Comparison of ENCODE assay signal across 16 mouse cellular contexts in genomic region chr7:132243225-132243624, GRCm38 (mm10).
A peak's percentile ranks its signal among the peaks of the same experiment; 100 is the strongest.
DNase-seq lines count a peak whose midpoint lies in the region; ATAC-seq and TF ChIP-seq lines count a peak whose summit lies in the region.
"Had no signal": no experiment of that assay in that cellular context is flagged by ENCODE, and none has a peak within 500 bp of the region (broad histone marks: within the 10 kb centered on the region; RNA-seq: fewer than 3 reads in every experiment).

No protein-coding gene starts in this region.

- H3K4me2 ChIP-seq in hindbrain, embryonic 16.5 days (ENCODE audit: low read length): no peak overlapping the region
- H3K4me2 ChIP-seq in lung, embryonic 14.5 days: no peak overlapping the region
- H3K4me2 ChIP-seq in lung, postnatal 0 days (replicated peaks; ENCODE audit: low read depth, low read length): no peak overlapping the region
- H3K4me2 ChIP-seq in stomach, embryonic 15.5 days: no peak overlapping the region
- no peak overlapping the region for H3K4me2 ChIP-seq in midbrain, embryonic 15.5 days
- H3K4me2 ChIP-seq: forebrain, embryonic 15.5 days; limb, embryonic 15.5 days had no signal

- TF ChIP-seq CTCF in lung, embryonic 14.5 days (IDR thresholded peaks at IDR 0.05; ENCODE audit: low read depth): no peak
- no peak for TF ChIP-seq CTCF in lung, postnatal 0 days (IDR thresholded peaks at IDR 0.05)

- H3K27me3 ChIP-seq in hindbrain, embryonic 10.5 days (ENCODE audit: insufficient read depth, poor library complexity, severe bottlenecking): no peaks in the 10 kb centered on the region
- H3K27me3 ChIP-seq in hindbrain, embryonic 16.5 days (replicated peaks; ENCODE audit: control insufficient read depth, insufficient read depth, low read length): no peaks in the 10 kb centered on the region
- no peaks in the 10 kb centered on the region for H3K27me3 ChIP-seq in lung, embryonic 14.5 days (ENCODE audit: insufficient read depth, low read length)
- H3K27me3 ChIP-seq in lung, postnatal 0 days (replicated peaks; ENCODE audit: insufficient read depth, low read length): no peaks in the 10 kb centered on the region
- no peaks in the 10 kb centered on the region for H3K27me3 ChIP-seq in stomach, embryonic 15.5 days (replicated peaks)
- no peaks in the 10 kb centered on the region for H3K27me3 ChIP-seq in midbrain, embryonic 15.5 days (replicated peaks)
- H3K27me3 ChIP-seq: forebrain, embryonic 15.5 days; limb, embryonic 15.5 days had no signal

- peak; percentile 33; the same call in 1 of the 2 replicates for TF ChIP-seq EP300 in lung, postnatal 0 days (IDR thresholded peaks at IDR 0.05)

- 89% methylated on average over 5 of the region's 5 CpGs for WGBS in hindbrain, embryonic 10.5 days
- WGBS in hindbrain, embryonic 16.5 days: 85% methylated on average over 5 of the region's 5 CpGs
- WGBS in lung, embryonic 14.5 days: 54% methylated on average over 5 of the region's 5 CpGs
- 33% methylated on average over 5 of the region's 5 CpGs for WGBS in lung, postnatal 0 days
- WGBS in stomach, embryonic 15.5 days: 69% methylated on average over 5 of the region's 5 CpGs
- WGBS in midbrain, embryonic 15.5 days: 84% methylated on average over 5 of the region's 5 CpGs

- peak overlapping the region; percentile 53; the same call in 1 of the 2 replicates for H3K27ac ChIP-seq in hindbrain, embryonic 10.5 days
- no peak overlapping the region for H3K27ac ChIP-seq in hindbrain, embryonic 16.5 days (ENCODE audit: low read depth, low read length)
- no peak overlapping the region for H3K27ac ChIP-seq in lung, embryonic 14.5 days (ENCODE audit: low read depth)
- peak overlapping the region; percentile 66; the same call in 1 of the 2 replicates for H3K27ac ChIP-seq in lung, postnatal 0 days (ENCODE audit: low read length)
- H3K27ac ChIP-seq in stomach, embryonic 15.5 days: peak overlapping the region; percentile 50; the same call in 1 of the 2 replicates
- H3K27ac ChIP-seq in midbrain, embryonic 15.5 days: no peak overlapping the region
- H3K27ac ChIP-seq: forebrain, embryonic 15.5 days; limb, embryonic 15.5 days had no signal

- H3K9ac ChIP-seq in hindbrain, embryonic 16.5 days (ENCODE audit: low read depth, low read length): no peak overlapping the region
- H3K9ac ChIP-seq in lung, embryonic 14.5 days: no peak overlapping the region
- H3K9ac ChIP-seq in lung, postnatal 0 days (replicated peaks; ENCODE audit: low read depth): no peak overlapping the region
- no peak overlapping the region for H3K9ac ChIP-seq in stomach, embryonic 15.5 days
- no peak overlapping the region for H3K9ac ChIP-seq in midbrain, embryonic 15.5 days
- H3K9ac ChIP-seq: forebrain, embryonic 15.5 days; limb, embryonic 15.5 days had no signal

- no peaks in the 10 kb centered on the region for H3K9me3 ChIP-seq in hindbrain, embryonic 10.5 days
- H3K9me3 ChIP-seq in hindbrain, embryonic 16.5 days (ENCODE audit: control insufficient read depth, low read length): no peaks in the 10 kb centered on the region
- H3K9me3 ChIP-seq in lung, embryonic 14.5 days (ENCODE audit: low read depth, low read length): no peaks in the 10 kb centered on the region
- H3K9me3 ChIP-seq in lung, postnatal 0 days (ENCODE audit: low read length): no peaks in the 10 kb centered on the region
- H3K9me3 ChIP-seq in stomach, embryonic 15.5 days: no peaks in the 10 kb centered on the region
- no peaks in the 10 kb centered on the region for H3K9me3 ChIP-seq in midbrain, embryonic 15.5 days
- H3K9me3 ChIP-seq: forebrain, embryonic 15.5 days; limb, embryonic 15.5 days had no signal

- peaks cover 38% of the 10 kb centered on the region for H3K4me1 ChIP-seq in hindbrain, embryonic 10.5 days (replicated peaks)
- H3K4me1 ChIP-seq in hindbrain, embryonic 16.5 days (ENCODE audit: control insufficient read depth, insufficient read depth, low read depth, low read length): peaks cover 13% of the 10 kb centered on the region
- H3K4me1 ChIP-seq in lung, embryonic 14.5 days (ENCODE audit: insufficient read depth): peaks cover 10% of the 10 kb centered on the region
- H3K4me1 ChIP-seq in lung, postnatal 0 days (ENCODE audit: insufficient read depth, low read depth, low read length): 0 out of 2 replicates have a peak, but pooled peaks cover 5% of the 10 kb centered on the region
- H3K4me1 ChIP-seq in stomach, embryonic 15.5 days: peaks cover 9% of the 10 kb centered on the region
- peaks cover 23% of the 10 kb centered on the region for H3K4me1 ChIP-seq in midbrain, embryonic 15.5 days

- ATAC-seq in hindbrain, embryonic 16.5 days: no peak
- 0 out of 2 replicates have a peak, but pooled peaks have one; percentile 10 for ATAC-seq in lung, embryonic 14.5 days (ENCODE audit: insufficient read depth)
- ATAC-seq in lung, postnatal 0 days: peak; percentile 37
- no peak for ATAC-seq in stomach, embryonic 15.5 days (ENCODE audit: insufficient read depth, low FRiP score, low read depth)
- no peak for ATAC-seq in midbrain, embryonic 15.5 days (replicated peaks)

- no peak overlapping the region for H3K4me3 ChIP-seq in hindbrain, embryonic 10.5 days
- H3K4me3 ChIP-seq in hindbrain, embryonic 16.5 days (ENCODE audit: low read length): no peak overlapping the region
- H3K4me3 ChIP-seq in lung, embryonic 14.5 days (ENCODE audit: low read depth, low read length): no peak overlapping the region
- no peak overlapping the region for H3K4me3 ChIP-seq in lung, postnatal 0 days (ENCODE audit: low read depth, low read length)
- no peak overlapping the region for H3K4me3 ChIP-seq in stomach, embryonic 15.5 days (replicated peaks)
- no peak overlapping the region for H3K4me3 ChIP-seq in midbrain, embryonic 15.5 days
- H3K4me3 ChIP-seq: forebrain, embryonic 15.5 days; limb, embryonic 15.5 days had no signal

- peaks cover 84% of the 10 kb centered on the region for H3K36me3 ChIP-seq in hindbrain, embryonic 10.5 days
- H3K36me3 ChIP-seq in hindbrain, embryonic 16.5 days (ENCODE audit: control insufficient read depth, insufficient read depth, low read length): no peaks in the 10 kb centered on the region
- peaks cover 21% of the 10 kb centered on the region for H3K36me3 ChIP-seq in lung, embryonic 14.5 days (ENCODE audit: insufficient read depth)
- 0 out of 2 replicates have a peak, but pooled peaks cover 3% of the 10 kb centered on the region for H3K36me3 ChIP-seq in lung, postnatal 0 days (ENCODE audit: insufficient read depth, low read length)
- H3K36me3 ChIP-seq in stomach, embryonic 15.5 days: peaks cover 26% of the 10 kb centered on the region
- 0 out of 2 replicates have a peak, but pooled peaks cover 2% of the 10 kb centered on the region for H3K36me3 ChIP-seq in midbrain, embryonic 15.5 days (replicated peaks)
- H3K36me3 ChIP-seq: G1E had no signal

- no peak for DNase-seq in hindbrain, embryonic 10.5 days (ENCODE audit: low spot score)
- peak; percentile 53 for DNase-seq in lung, embryonic 14.5 days
- no peak for DNase-seq in lung, postnatal 14 days
- peak; percentile 55 for DNase-seq in lung, postnatal 0 days (ENCODE audit: low spot score)
- no peak for DNase-seq in embryo, embryonic 11 days
- DNase-seq: adrenal gland, adult 8-10 months; cerebellum, adult 9-10 months; heart, postnatal 14 days; midbrain, embryonic 14.5 days; right cerebral cortex, postnatal 14 days had no signal

Comparison
In these comparisons a context has a peak if more than half of its experiments do, and no peak if none do; other contexts are left out.
1. DNase-seq: peak in lung, embryonic 14.5 days (single experiment) and lung, postnatal 0 days (single experiment); none in hindbrain, embryonic 10.5 days (single experiment), lung, postnatal 14 days (single experiment) and embryo, embryonic 11 days (single experiment).
2. H3K27ac ChIP-seq: peak in hindbrain, embryonic 10.5 days (single experiment), lung, postnatal 0 days (single experiment) and stomach, embryonic 15.5 days (single experiment); none in hindbrain, embryonic 16.5 days (single experiment), lung, embryonic 14.5 days (single experiment) and midbrain, embryonic 15.5 days (single experiment).
3. ATAC-seq: peak in lung, embryonic 14.5 days (single experiment) and lung, postnatal 0 days (single experiment); none in hindbrain, embryonic 16.5 days (single experiment), stomach, embryonic 15.5 days (single experiment) and midbrain, embryonic 15.5 days (single experiment).